Mouse (Mus musculus): Measurements from ENCODE around the gene Tssk1. TPM values are rescaled to one million over a fixed set of nuclear protein-coding genes. Genes with fewer than 3 reads are reported as not detected.

Tssk1 gene
- polyA plus RNA-seq, 1 experiment = not detected

- H3K36me3 ChIP-seq (replicated peaks; ENCODE audit: low read length) = peaks cover 38% of the 10 kb centered on the region
- H3K4me3 ChIP-seq (replicated peaks) = peak overlapping the region; percentile 96
- no peaks in the 10 kb centered on the region for H3K9me3 ChIP-seq
- no peaks in the 10 kb centered on the region for H3K27me3 ChIP-seq (replicated peaks)
- peaks cover 85% of the 10 kb centered on the region for H3K4me1 ChIP-seq
- TF ChIP-seq FLI1 (IDR thresholded peaks at IDR 0.05; ENCODE audit: low read length) = no peak
- no peak for TF ChIP-seq GATA1 (IDR thresholded peaks at IDR 0.05; ENCODE audit: borderline replicate concordance, low read length)
Observed at GRCm38 (mm10) chr16:17927351-17928082, 33.5 kb downstream of the Tssk1 start.

GRCm38 (mm10) chr16:17928087-17928580 is 34.1 kb downstream of the Tssk1 start, which contains the start of gene Slc25a1:
TSS of gene Slc25a1 (minus strand) at chr16:17928219.
- Histone ChIP-seq H3K4me3 (replicated peaks) (peak within 1 kb of the TSS; percentile 96), H3K9me3 (no peaks in the 10 kb centered on the region), H3K4me1 (peaks cover 80% of the 10 kb centered on the region), H3K36me3 (replicated peaks; ENCODE audit: low read length) (peaks cover 38% of the 10 kb centered on the region), H3K27me3 (replicated peaks) (no peaks in the 10 kb centered on the region)
- TF ChIP-seq GATA1 (IDR thresholded peaks at IDR 0.05; ENCODE audit: borderline replicate concordance, low read length) = no peak
- TF ChIP-seq FLI1 (IDR thresholded peaks at IDR 0.05; ENCODE audit: low read length) = no peak

GRCm38 (mm10) chr16:17928627-17929104 is 34.6 kb downstream of the Tssk1 start:
- Histone ChIP-seq H3K9me3 (no peaks in the 10 kb centered on the region), H3K4me1 (peaks cover 80% of the 10 kb centered on the region), H3K4me3 (replicated peaks) (peak overlapping the region; percentile 96), H3K27me3 (replicated peaks) (no peaks in the 10 kb centered on the region), H3K36me3 (replicated peaks; ENCODE audit: low read length) (peaks cover 35% of the 10 kb centered on the region)
- TF ChIP-seq FLI1 (IDR thresholded peaks at IDR 0.05; ENCODE audit: low read length) (no peak), GATA1 (IDR thresholded peaks at IDR 0.05; ENCODE audit: borderline replicate concordance, low read length) (no peak)

GRCm38 (mm10) chr16:17929211-17929610 is 35.2 kb downstream of the Tssk1 start:
- TF ChIP-seq GATA1 (IDR thresholded peaks at IDR 0.05; ENCODE audit: borderline replicate concordance, low read length) (no peak), FLI1 (IDR thresholded peaks at IDR 0.05; ENCODE audit: low read length) (no peak)
- Histone ChIP-seq H3K4me3 (replicated peaks) (peak overlapping the region; percentile 14), H3K4me1 (peaks cover 80% of the 10 kb centered on the region), H3K27me3 (replicated peaks) (no peaks in the 10 kb centered on the region), H3K9me3 (no peaks in the 10 kb centered on the region), H3K36me3 (replicated peaks; ENCODE audit: low read length) (peaks cover 30% of the 10 kb centered on the region)

GRCm38 (mm10) chr16:17929631-17930030 is 35.6 kb downstream of the Tssk1 start:
- H3K9me3 ChIP-seq = no peaks in the 10 kb centered on the region
- TF ChIP-seq GATA1 (IDR thresholded peaks at IDR 0.05; ENCODE audit: borderline replicate concordance, low read length) (no peak), FLI1 (IDR thresholded peaks at IDR 0.05; ENCODE audit: low read length) (no peak)
- peaks cover 80% of the 10 kb centered on the region for H3K4me1 ChIP-seq
- H3K4me3 ChIP-seq (replicated peaks) = peak overlapping the region; percentile 10
- H3K36me3 ChIP-seq (replicated peaks; ENCODE audit: low read length) = peaks cover 26% of the 10 kb centered on the region
- no peaks in the 10 kb centered on the region for H3K27me3 ChIP-seq (replicated peaks)

GRCm38 (mm10) chr16:17931906-17932460 is 38.0 kb downstream of the Tssk1 start:
- TF ChIP-seq GATA1 (IDR thresholded peaks at IDR 0.05; ENCODE audit: borderline replicate concordance, low read length) (no peak), FLI1 (IDR thresholded peaks at IDR 0.05; ENCODE audit: low read length) (no peak)
- Histone ChIP-seq H3K4me3 (replicated peaks) (no peak overlapping the region), H3K36me3 (replicated peaks; ENCODE audit: low read length) (peaks cover 3% of the 10 kb centered on the region), H3K4me1 (peaks cover 80% of the 10 kb centered on the region), H3K9me3 (no peaks in the 10 kb centered on the region), H3K27me3 (replicated peaks) (no peaks in the 10 kb centered on the region)

GRCm38 (mm10) chr16:17933594-17934444 is 39.8 kb downstream of the Tssk1 start:
- TF ChIP-seq FLI1 (IDR thresholded peaks at IDR 0.05; ENCODE audit: low read length) (no peak), GATA1 (IDR thresholded peaks at IDR 0.05; ENCODE audit: borderline replicate concordance, low read length) (no peak)
- H3K36me3 ChIP-seq (replicated peaks; ENCODE audit: low read length) = no peaks in the 10 kb centered on the region
- H3K27me3 ChIP-seq (replicated peaks) = no peaks in the 10 kb centered on the region
- peaks cover 88% of the 10 kb centered on the region for H3K4me1 ChIP-seq
- H3K9me3 ChIP-seq = no peaks in the 10 kb centered on the region
- no peak overlapping the region for H3K4me3 ChIP-seq (replicated peaks)

- no peaks in the 10 kb centered on the region for H3K27me3 ChIP-seq (replicated peaks)
- peaks cover 88% of the 10 kb centered on the region for H3K4me1 ChIP-seq
- no peaks in the 10 kb centered on the region for H3K9me3 ChIP-seq
- no peak overlapping the region for H3K4me3 ChIP-seq (replicated peaks)
- TF ChIP-seq GATA1 (IDR thresholded peaks at IDR 0.05; ENCODE audit: borderline replicate concordance, low read length) (no peak), FLI1 (IDR thresholded peaks at IDR 0.05; ENCODE audit: low read length) (no peak)
- no peaks in the 10 kb centered on the region for H3K36me3 ChIP-seq (replicated peaks; ENCODE audit: low read length)
Observed at GRCm38 (mm10) chr16:17934445-17934910, 40.5 kb downstream of the Tssk1 start.

- peaks cover 70% of the 10 kb centered on the region for H3K4me1 ChIP-seq
- no peaks in the 10 kb centered on the region for H3K27me3 ChIP-seq (replicated peaks)
- TF ChIP-seq FLI1 (IDR thresholded peaks at IDR 0.05; ENCODE audit: low read length) (no peak), GATA1 (IDR thresholded peaks at IDR 0.05; ENCODE audit: borderline replicate concordance, low read length) (no peak)
- H3K9me3 ChIP-seq = no peaks in the 10 kb centered on the region
- no peaks in the 10 kb centered on the region for H3K36me3 ChIP-seq (replicated peaks; ENCODE audit: low read length)
- peak overlapping the region; percentile 29 for H3K4me3 ChIP-seq (replicated peaks)
Observed at GRCm38 (mm10) chr16:17936776-17937175, 42.8 kb downstream of the Tssk1 start.

Data from megakaryocyte, embryonic 14.5 days (primary cell).